Mouse (Mus musculus): Measurements from ENCODE around the gene Eif4a2. TPM values are rescaled to one million over a fixed set of nuclear protein-coding genes. Genes with fewer than 3 reads are reported as not detected.
A peak's percentile ranks its signal among the peaks of the same experiment; 100 is the strongest.
"Not testable (repeated sequence)": the region's sequence is repeated elsewhere in the genome, so short reads cannot be mapped to it uniquely, and the experiment has no call there.

Eif4a2 gene
- polyA plus RNA-seq, 1 experiment from 2014 or later: 323 TPM

DNA sequence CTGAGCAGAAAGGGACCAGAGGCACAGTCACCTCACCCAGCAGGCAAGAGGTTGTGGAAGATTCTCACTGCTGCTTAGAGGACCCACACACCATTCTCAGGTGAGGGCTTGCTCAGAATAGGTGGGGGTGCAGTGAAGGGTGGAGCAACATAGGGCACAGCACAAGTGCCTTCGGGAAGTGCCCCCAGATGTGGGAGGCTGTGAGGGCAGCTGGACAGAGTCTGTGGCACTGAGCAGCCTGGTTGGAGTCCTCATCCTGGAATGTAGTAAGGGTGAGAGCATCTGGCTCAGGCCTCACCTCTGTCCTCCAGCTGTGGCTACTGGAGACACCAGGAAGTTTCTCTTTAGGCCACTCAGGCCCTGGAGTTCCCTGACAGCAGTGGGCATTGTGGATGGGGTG is 10.4 kb upstream of the Eif4a2 start:
- H3K9ac ChIP-seq; H3K4me3 ChIP-seq; ATAC-seq (ENCODE audit: low FRiP score, low read depth); H3K36me3 ChIP-seq; H3K4me2 ChIP-seq; H3K9me3 ChIP-seq; H3K27ac ChIP-seq (replicated peaks): not testable (repeated sequence)
- H3K27me3 ChIP-seq: peaks cover 13% of the 10 kb centered on the region
- 100% methylated on average over 1 of the region's 1 CpGs for WGBS
- peaks cover 11% of the 10 kb centered on the region for H3K4me1 ChIP-seq (replicated peaks)

DNA sequence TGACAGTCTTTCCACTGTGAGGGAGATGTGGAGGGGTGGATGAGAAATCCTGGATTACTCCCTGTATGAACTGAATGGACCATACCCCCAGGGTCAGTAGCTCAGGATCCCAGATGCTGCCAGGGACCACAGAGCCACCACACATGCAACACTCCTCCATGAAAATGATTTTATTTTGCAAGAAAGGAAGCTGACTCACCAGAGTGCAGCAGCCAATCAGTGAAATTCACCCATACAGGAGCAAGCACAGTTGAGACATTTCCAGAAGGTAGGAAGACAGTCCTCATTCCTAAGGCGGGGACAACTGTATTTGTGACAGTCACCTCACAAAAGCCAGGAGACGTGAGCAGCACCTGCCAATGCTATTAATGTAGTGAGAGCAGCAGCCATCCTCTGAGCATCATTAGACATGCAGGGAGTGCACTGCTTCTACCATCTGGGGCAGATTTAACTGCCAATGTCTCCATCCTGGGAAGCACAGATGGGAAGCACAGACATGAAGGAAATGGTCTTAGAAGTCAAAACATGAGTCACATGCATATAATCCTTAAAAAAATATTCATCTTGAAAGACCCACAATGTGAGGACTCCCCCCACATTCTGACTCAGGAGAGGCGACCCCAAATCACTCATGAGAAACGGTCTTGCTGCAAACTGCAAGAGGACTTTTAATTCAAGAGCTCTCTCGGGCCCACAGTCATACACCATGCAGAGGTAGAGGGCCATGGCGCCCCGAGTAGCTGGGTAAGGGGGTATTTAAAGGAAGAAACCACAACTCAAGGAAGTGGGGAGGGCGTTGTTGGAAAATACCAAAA is 9.7 kb upstream of the Eif4a2 start:
- not testable (repeated sequence) for H3K36me3 ChIP-seq, H3K9ac ChIP-seq

DNA sequence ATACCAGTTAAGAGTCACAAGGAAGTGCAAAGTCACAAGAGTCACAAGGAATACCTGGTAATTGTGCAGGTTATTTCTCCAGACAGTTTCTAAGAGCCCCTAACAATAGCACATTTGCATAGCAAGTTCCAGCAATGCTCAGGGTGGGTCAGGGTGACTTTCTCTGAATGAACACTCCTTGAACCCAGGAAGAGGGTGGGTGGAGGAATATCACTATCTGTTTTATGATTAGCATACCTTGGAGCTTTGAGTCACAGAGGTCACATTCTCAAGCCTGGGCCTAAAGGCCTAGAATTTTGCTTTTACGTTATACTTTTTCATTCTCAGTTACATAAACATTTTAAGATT is 9.2 kb upstream of the Eif4a2 start:
- H3K9ac ChIP-seq; H3K4me2 ChIP-seq; H3K4me3 ChIP-seq; H3K9me3 ChIP-seq; H3K27ac ChIP-seq (replicated peaks); H3K36me3 ChIP-seq; ATAC-seq (ENCODE audit: low FRiP score, low read depth): not testable (repeated sequence)
- WGBS: 98% methylated on average over 1 of the region's 1 CpGs
- Histone ChIP-seq H3K4me1 (replicated peaks) (peaks cover 11% of the 10 kb centered on the region), H3K27me3 (peaks cover 13% of the 10 kb centered on the region)

More for the DNA sequence above, 9.7 kb upstream of the Eif4a2 start:
- not testable (repeated sequence) for H3K4me2 ChIP-seq; H3K9me3 ChIP-seq; H3K27ac ChIP-seq (replicated peaks); H3K4me3 ChIP-seq
- peak; percentile 63; the same call in 1 of the 2 replicates for ATAC-seq (ENCODE audit: low FRiP score, low read depth)
- Histone ChIP-seq H3K4me1 (replicated peaks) (peaks cover 11% of the 10 kb centered on the region), H3K27me3 (peaks cover 13% of the 10 kb centered on the region)
- 84% methylated on average over 8 of the region's 8 CpGs for WGBS

DNA sequence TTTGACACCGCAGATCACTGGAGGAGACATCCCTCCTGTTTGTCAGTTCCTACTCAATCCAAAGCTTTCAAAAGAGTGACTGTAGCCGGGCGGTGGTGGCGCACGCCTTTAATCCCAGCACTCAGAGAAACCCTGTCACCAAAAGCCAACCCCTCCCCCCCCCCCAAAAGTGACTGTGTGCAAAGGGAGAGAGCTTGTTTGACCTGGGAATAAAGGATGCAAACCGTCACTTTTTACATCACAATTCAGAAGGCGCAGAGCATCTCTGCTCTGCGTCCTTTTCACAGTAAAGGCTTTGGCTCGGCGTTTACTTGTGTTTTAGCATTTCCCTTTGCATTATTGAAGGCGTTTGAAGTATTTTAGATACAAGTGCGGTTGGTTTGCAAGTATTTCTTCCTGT is 7.6 kb upstream of the Eif4a2 start:
- peak overlapping the region; percentile 52 for H3K4me2 ChIP-seq
- no peak for ATAC-seq (ENCODE audit: low FRiP score, low read depth)
- H3K27ac ChIP-seq (replicated peaks): no peak overlapping the region
- H3K27me3 ChIP-seq: peaks cover 13% of the 10 kb centered on the region
- peak overlapping the region; percentile 36; the same call in 1 of the 2 replicates for H3K9ac ChIP-seq
- no peaks in the 10 kb centered on the region for H3K9me3 ChIP-seq
- H3K4me1 ChIP-seq (replicated peaks): peaks cover 11% of the 10 kb centered on the region
- peak overlapping the region; percentile 26 for H3K4me3 ChIP-seq
- H3K36me3 ChIP-seq: no peaks in the 10 kb centered on the region
- 3% methylated on average over 12 of the region's 12 CpGs for WGBS

DNA sequence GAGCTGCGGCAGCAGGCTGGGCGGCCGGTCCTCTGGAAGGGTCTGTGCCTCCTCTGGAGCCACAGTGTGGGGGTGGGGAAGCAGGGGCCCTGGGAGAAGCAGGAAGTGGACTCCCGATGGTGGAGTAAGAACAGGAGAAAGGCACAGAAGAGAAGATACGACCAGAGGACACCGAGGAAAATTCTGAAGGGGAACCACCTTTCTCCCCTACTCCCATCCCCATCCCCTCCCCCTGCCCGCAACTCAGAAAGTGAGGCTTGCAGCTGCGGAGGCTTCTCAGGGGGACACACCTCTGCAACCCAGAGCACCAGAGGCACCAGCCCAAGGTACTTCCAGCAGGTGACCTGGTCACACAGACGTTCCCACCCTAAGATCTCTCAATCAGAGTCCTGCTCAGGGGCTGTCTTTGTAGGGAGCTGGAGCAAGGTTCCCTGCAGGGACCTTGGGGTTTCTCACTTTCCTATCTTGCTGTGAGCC is 7.1 kb upstream of the Eif4a2 start:
- Histone ChIP-seq H3K27ac (replicated peaks) (no peak overlapping the region), H3K4me2 (peak overlapping the region; percentile 52), H3K9ac (peak overlapping the region; percentile 36; the same call in 1 of the 2 replicates), H3K4me3 (peak overlapping the region; percentile 26), H3K9me3 (no peaks in the 10 kb centered on the region), H3K36me3 (no peaks in the 10 kb centered on the region), H3K27me3 (peaks cover 13% of the 10 kb centered on the region), H3K4me1 (replicated peaks) (peaks cover 11% of the 10 kb centered on the region)
- no peak for ATAC-seq (ENCODE audit: low FRiP score, low read depth)
- 0% methylated on average over 9 of the region's 9 CpGs for WGBS

DNA sequence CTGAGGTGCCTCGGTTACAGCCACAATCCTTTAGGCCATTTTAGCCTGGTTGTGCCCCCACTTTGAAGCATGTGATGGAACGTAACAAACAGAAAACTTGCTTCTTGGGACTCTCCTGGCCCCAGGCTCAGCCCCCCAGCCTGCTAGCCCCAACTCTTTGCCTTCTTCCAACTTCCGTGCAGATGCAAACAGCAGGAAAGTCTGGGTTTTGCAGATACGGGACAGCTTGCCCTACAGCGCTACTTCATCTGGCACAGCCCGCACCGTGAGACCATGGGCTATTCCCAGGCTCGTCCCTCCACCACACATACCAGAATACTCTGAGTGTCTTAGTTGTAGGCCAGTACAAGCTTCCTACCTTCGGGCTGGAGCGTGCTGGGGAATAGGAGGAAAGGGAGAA is 6.6 kb upstream of the Eif4a2 start:
- no peak overlapping the region for H3K27ac ChIP-seq (replicated peaks)
- 0 out of 2 replicates have a peak overlapping the region, but pooled peaks have one; percentile 26 for H3K4me3 ChIP-seq
- no peak overlapping the region for H3K9ac ChIP-seq

DNA sequence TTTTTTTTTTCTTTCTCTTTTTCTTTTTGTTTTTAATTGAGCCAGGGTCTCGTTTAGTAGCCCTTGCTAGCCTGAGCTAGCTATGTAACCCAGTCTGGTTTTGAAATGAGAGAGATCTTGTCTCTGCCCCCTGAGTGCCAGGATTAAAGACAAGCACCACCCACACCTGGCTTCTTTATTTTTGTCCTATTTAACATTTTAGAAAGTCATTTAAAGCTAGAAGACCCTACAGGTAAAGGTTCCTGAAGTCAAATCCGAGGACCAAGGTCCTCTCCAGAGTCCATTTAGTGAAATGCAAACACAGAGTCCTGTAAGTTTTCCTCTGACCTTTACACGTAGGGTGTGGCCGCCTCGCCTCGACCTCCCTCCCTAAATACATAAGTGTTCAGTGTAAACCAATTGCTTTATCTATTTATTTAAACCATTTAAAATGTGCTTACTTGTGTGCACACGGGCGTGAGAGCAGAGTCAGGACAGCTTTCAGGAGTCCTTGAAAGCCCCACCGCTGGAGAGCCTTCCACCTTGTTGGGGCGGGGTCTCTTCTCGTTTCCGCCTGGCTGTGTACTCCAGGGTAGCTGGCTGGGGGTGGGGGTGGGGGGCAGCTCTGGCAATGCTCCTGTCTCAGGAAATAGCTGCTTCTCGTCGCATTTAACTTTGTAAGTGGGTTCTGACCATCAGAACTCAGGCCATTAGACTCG is 4.8 kb upstream of the Eif4a2 start:
- 16% methylated on average over 15 of the region's 15 CpGs for WGBS
- peaks cover 15% of the 10 kb centered on the region for H3K4me1 ChIP-seq (replicated peaks)
- no peak for ATAC-seq (ENCODE audit: low FRiP score, low read depth)
- H3K36me3 ChIP-seq: no peaks in the 10 kb centered on the region
- H3K4me3 ChIP-seq: peak overlapping the region; percentile 6; the same call in 1 of the 2 replicates
- no peak overlapping the region for H3K27ac ChIP-seq (replicated peaks)
- H3K9me3 ChIP-seq: no peaks in the 10 kb centered on the region
- H3K27me3 ChIP-seq: peaks cover 13% of the 10 kb centered on the region
- no peak overlapping the region for H3K9ac ChIP-seq
- H3K4me2 ChIP-seq: peak overlapping the region; percentile 40

More for the DNA sequence above, 6.6 kb upstream of the Eif4a2 start:
- no peak; the same call in 1 of the 2 replicates for ATAC-seq (ENCODE audit: low FRiP score, low read depth)
- H3K4me1 ChIP-seq (replicated peaks): peaks cover 11% of the 10 kb centered on the region
- peaks cover 13% of the 10 kb centered on the region for H3K27me3 ChIP-seq
- H3K4me2 ChIP-seq: peak overlapping the region; percentile 52
- no peaks in the 10 kb centered on the region for H3K9me3 ChIP-seq
- H3K36me3 ChIP-seq: no peaks in the 10 kb centered on the region
- WGBS: 13% methylated on average over 10 of the region's 10 CpGs

DNA sequence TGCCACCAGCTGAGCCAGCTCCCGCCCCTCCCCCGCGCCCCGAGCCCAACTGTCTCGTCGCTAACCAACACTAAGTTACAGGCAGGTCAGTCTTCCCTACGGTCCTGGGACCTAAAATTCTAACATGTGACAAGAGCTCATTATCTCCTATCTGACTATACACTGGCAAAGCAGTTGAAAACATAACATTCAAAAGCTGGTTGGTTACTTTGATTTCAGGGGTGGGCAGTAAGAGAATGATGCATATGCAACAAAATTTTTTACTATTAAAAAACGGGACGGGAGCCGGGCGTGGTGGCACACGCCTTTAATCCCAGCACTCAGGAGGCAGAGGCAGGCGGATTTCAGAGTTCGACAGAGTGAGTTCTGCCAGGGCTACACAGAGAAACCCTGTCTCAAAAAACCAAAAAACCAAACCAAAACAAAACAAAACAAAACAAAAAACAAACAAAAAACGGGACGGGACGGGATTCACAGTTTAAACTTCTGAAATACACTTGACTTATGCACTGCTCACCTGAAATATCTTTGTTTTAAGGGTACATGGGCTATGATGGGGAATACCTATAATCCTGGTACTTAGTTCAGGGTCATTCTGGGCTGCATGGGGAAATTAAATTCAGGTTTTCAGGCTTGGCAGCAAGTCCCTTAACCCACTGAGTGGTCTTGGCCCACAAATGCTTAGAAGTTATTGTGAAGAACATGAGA is 4.1 kb upstream of the Eif4a2 start:
- no peak overlapping the region for H3K27ac ChIP-seq (replicated peaks)
- H3K36me3 ChIP-seq: no peaks in the 10 kb centered on the region
- H3K4me1 ChIP-seq (replicated peaks): peaks cover 15% of the 10 kb centered on the region
- peak overlapping the region; percentile 40 for H3K4me2 ChIP-seq
- H3K9me3 ChIP-seq: no peaks in the 10 kb centered on the region
- WGBS: 42% methylated on average over 17 of the region's 17 CpGs
- no peak for ATAC-seq (ENCODE audit: low FRiP score, low read depth)
- H3K4me3 ChIP-seq: peak overlapping the region; percentile 6; the same call in 1 of the 2 replicates
- no peak overlapping the region for H3K9ac ChIP-seq
- H3K27me3 ChIP-seq: peaks cover 13% of the 10 kb centered on the region

DNA sequence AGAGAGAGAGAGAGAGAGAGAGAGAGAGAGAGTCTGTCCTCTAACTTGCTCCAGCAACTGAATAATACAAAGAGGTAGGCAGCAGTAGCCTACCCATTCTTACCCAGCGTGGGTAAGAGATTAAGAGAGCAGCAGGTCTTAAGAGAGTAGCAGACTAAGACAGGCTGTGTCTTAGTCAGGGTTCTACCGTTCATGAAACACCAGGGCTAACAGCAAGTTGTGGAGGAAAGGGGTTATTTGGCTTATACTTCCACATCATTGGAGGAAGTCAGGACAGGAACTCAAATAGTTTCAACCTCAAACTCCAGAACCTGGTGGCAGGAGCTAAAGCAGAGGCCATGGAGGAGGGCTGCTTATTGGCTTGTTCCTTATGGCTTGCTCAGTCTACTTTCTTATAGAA is 3.4 kb upstream of the Eif4a2 start:
- no peaks in the 10 kb centered on the region for H3K9me3 ChIP-seq
- 0 out of 2 replicates have a peak, but pooled peaks cover 1% of the 10 kb centered on the region for H3K36me3 ChIP-seq
- peaks cover 11% of the 10 kb centered on the region for H3K27me3 ChIP-seq
- no peak for ATAC-seq (ENCODE audit: low FRiP score, low read depth)
- no peak overlapping the region for H3K4me2 ChIP-seq
- H3K4me1 ChIP-seq (replicated peaks): peaks cover 15% of the 10 kb centered on the region
- no peak overlapping the region for H3K4me3 ChIP-seq
- H3K9ac ChIP-seq: no peak overlapping the region
- H3K27ac ChIP-seq (replicated peaks): no peak overlapping the region
- WGBS: 74% methylated on average over 2 of the region's 2 CpGs

DNA sequence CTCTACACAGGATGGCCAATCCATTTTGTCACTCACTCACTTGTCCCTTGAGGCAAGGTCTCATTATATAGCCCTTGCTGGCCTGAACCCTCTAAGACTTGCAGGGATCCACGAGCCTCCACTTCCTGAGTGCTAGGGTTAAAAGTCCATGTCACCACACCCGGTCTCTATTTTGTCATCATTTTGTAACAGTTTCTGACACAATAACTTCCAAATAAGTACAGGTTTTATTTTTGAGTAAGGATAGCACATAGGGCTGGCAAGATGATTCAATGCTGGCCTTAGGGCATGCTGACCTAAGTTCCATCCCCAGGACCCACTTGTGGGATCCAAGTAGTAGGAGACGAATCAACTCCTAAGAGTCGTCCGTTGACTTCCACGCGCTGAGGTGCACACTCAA is 1.1 kb upstream of the Eif4a2 start:
- Histone ChIP-seq H3K4me1 (replicated peaks) (peaks cover 26% of the 10 kb centered on the region), H3K4me2 (no peak overlapping the region), H3K9me3 (no peaks in the 10 kb centered on the region), H3K9ac (no peak overlapping the region), H3K27ac (replicated peaks) (no peak overlapping the region), H3K4me3 (no peak overlapping the region), H3K36me3 (peaks cover 21% of the 10 kb centered on the region), H3K27me3 (0 out of 2 replicates have a peak, but pooled peaks cover 2% of the 10 kb centered on the region)
- no peak for ATAC-seq (ENCODE audit: low FRiP score, low read depth)
- WGBS: 81% methylated on average over 7 of the region's 7 CpGs

DNA sequence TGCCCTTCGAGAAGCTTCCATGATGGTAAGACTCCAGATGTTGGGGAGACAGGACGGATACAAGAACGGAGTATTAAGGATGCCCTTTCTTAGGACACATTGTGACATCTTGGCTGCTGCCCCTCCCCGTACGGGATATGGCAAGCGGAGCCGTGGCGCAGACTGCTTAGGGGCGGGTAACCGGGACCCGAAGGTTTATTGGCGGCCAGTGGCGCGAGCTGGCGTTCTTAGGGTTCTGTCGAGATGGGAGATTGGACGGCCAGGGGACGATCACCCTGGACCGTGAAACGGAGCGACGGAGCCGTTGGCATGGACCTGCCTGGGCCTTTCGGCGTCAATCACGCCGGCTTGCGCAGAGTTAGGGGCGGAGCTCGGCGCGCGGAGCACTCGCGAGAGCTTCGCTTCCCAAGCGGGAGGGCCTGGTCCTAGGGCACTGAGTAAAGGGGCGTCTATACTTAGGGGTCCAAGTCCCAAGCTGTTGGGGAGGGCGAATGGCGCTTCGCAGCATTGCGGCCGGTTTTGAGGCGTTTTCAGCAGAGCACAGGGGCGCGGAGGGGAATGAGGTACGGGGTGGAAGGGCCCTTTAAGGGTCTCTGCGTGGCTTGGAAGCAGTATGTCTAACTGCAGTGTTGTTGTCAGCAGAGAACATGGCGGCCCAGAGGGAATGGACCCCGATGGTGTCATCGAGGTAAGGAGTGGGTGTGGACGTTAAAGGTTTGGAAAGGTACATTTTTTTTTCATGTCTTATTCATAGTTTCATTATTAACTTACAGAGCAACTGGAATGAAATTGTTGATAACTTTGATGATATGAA is 909 bp downstream of the Eif4a2 start:
- H3K9ac ChIP-seq: peak overlapping the region; percentile 95
- peak; percentile 89 for ATAC-seq (ENCODE audit: low FRiP score, low read depth)
- no peaks in the 10 kb centered on the region for H3K27me3 ChIP-seq
- peak overlapping the region; percentile 96 for H3K4me2 ChIP-seq
- under 1% methylated on average over 52 of the region's 52 CpGs for WGBS
- peaks cover 46% of the 10 kb centered on the region for H3K4me1 ChIP-seq (replicated peaks)
- peak overlapping the region; percentile 99 for H3K27ac ChIP-seq (replicated peaks)
- H3K9me3 ChIP-seq: no peaks in the 10 kb centered on the region
- H3K4me3 ChIP-seq: peak overlapping the region; percentile 74
- peaks cover 42% of the 10 kb centered on the region for H3K36me3 ChIP-seq
